ENCODE assay signal across 9 mouse cellular contexts in genomic region chr11:120579316-120580107, GRCm38 (mm10). TPM values are rescaled to one million over a fixed set of nuclear protein-coding genes. Genes with fewer than 3 reads are reported as not detected.
DNase-seq lines count a peak whose midpoint lies in the region; ATAC-seq lines count a peak whose summit lies in the region.
"Had no signal": no experiment of that assay in that cellular context is flagged by ENCODE, and none has a peak within 500 bp of the region (broad histone marks: within the 10 kb centered on the region; RNA-seq: fewer than 3 reads in every experiment).

No protein-coding gene starts in this region.

- H3K4me2 ChIP-seq in limb, embryonic 12.5 days, result peak overlapping the region; percentile 95
- H3K4me2 ChIP-seq in midbrain, embryonic 13.5 days (replicated peaks), result peak overlapping the region; percentile 94

- H3K9me3 ChIP-seq in limb, embryonic 12.5 days, result peaks cover 5% of the 10 kb centered on the region; the same call in 1 of the 2 replicates
- no peaks in the 10 kb centered on the region for H3K9me3 ChIP-seq in midbrain, embryonic 13.5 days

- H3K4me1 ChIP-seq in limb, embryonic 12.5 days (replicated peaks), result peaks cover 27% of the 10 kb centered on the region
- H3K4me1 ChIP-seq in midbrain, embryonic 13.5 days (replicated peaks), result peaks cover 37% of the 10 kb centered on the region

- intact Hi-C loops in heart, postnatal 25 days (cut with DNase I), result loop anchor here (1.0 to 2.0 kb wide), 2 partner anchors 33 to 133 kb away; no protein-coding TSS in a partner anchor

- peak overlapping the region; percentile 90 for H3K4me3 ChIP-seq in limb, embryonic 12.5 days (replicated peaks)
- peak overlapping the region; percentile 94 for H3K4me3 ChIP-seq in midbrain, embryonic 13.5 days (replicated peaks)

- peak; percentile 96 for DNase-seq in heart, adult 11 months
- no peak for DNase-seq in heart, postnatal 25 days (ENCODE audit: low spot score)
- peak; percentile 76 to 79 for DNase-seq in cerebellum, postnatal 36 days
- DNase-seq in gastrocnemius, adult 8-10 months (ENCODE audit: low spot score in 2 of 2), result peak; percentile 60 to 64
- DNase-seq in induced T-regulatory cell, adult 2 months (ENCODE audit: low read depth), result peak; percentile 91
- DNase-seq in spleen, postnatal 14 days (ENCODE audit: low spot score in 2 of 2), result peak; percentile 62 to 83

- H3K36me3 ChIP-seq in limb, embryonic 12.5 days, result peaks cover 48% of the 10 kb centered on the region
- H3K36me3 ChIP-seq in midbrain, embryonic 13.5 days, result peaks cover 42% of the 10 kb centered on the region

- H3K9ac ChIP-seq in limb, embryonic 12.5 days (replicated peaks), result peak overlapping the region; percentile 95
- H3K9ac ChIP-seq in midbrain, embryonic 13.5 days (replicated peaks), result peak overlapping the region; percentile 96

- H3K27me3 ChIP-seq in limb, embryonic 12.5 days, result no peaks in the 10 kb centered on the region
- H3K27me3 ChIP-seq in midbrain, embryonic 13.5 days, result no peaks in the 10 kb centered on the region
- H3K27me3 ChIP-seq: Patski had no signal

- ATAC-seq in limb, embryonic 12.5 days (ENCODE audit: insufficient number of reproducible peaks, insufficient read depth, low FRiP score, low TSS enrichment, low read depth), result no peak
- ATAC-seq in midbrain, embryonic 13.5 days, result no peak
- ATAC-seq: Patski had no signal

- 59% methylated on average over 15 of the region's 15 CpGs for WGBS in limb, embryonic 12.5 days
- 65% methylated on average over 15 of the region's 15 CpGs for WGBS in midbrain, embryonic 13.5 days

- peak overlapping the region; percentile 92; the same call in 1 of the 2 replicates for H3K27ac ChIP-seq in limb, embryonic 12.5 days
- peak overlapping the region; percentile 96 for H3K27ac ChIP-seq in midbrain, embryonic 13.5 days

RNA-seq across cellular contexts. Expression of gene Arhgdia, which starts 1.9 kb away (rescaled TPM):
- total RNA-seq in heart, postnatal 25 days (2021), result 100 to 1,000 TPM; 142 to 158 TPM
- total RNA-seq in gastrocnemius, adult 8-10 months (2022), result 10 to 100 TPM; 74.3 to 86.2 (median 80.7) TPM
- 484 and 518 TPM in 2 replicates for polyA plus RNA-seq in limb, embryonic 12.5 days (2016; fragmentation: Nextera tagmentation; extraction: Ambion mirVana)
- 452 and 461 TPM in 2 replicates for polyA plus RNA-seq in midbrain, embryonic 13.5 days (2015; fragmentation: Nextera tagmentation; extraction: Ambion mirVana)

RNA-seq across cellular contexts. Expression of gene P4hb, which starts 6.5 kb away (rescaled TPM):
- 100 to 1,000 TPM; 228 to 255 TPM for total RNA-seq in heart, postnatal 25 days (2021)
- total RNA-seq in gastrocnemius, adult 8-10 months (2022), result 100 to 1,000 TPM; 162 to 245 (median 209) TPM
- polyA plus RNA-seq in limb, embryonic 12.5 days (2016; fragmentation: Nextera tagmentation; extraction: Ambion mirVana), result 620 and 631 TPM in 2 replicates
- 279 and 297 TPM in 2 replicates for polyA plus RNA-seq in midbrain, embryonic 13.5 days (2015; fragmentation: Nextera tagmentation; extraction: Ambion mirVana)

RNA-seq across cellular contexts. Expression of gene Alyref, which starts 18.7 kb away (rescaled TPM):
- total RNA-seq in heart, postnatal 25 days (2021), result 10 to 100 TPM; 49.3 to 52.6 TPM
- total RNA-seq in gastrocnemius, adult 8-10 months (2022), result 10 to 100 TPM; 20.1 to 40.8 (median 35.8) TPM
- polyA plus RNA-seq in limb, embryonic 12.5 days (2016; fragmentation: Nextera tagmentation; extraction: Ambion mirVana), result 671 and 778 TPM in 2 replicates
- 303 and 358 TPM in 2 replicates for polyA plus RNA-seq in midbrain, embryonic 13.5 days (2015; fragmentation: Nextera tagmentation; extraction: Ambion mirVana)

RNA-seq across cellular contexts. Expression of gene Anapc11, which starts 18.7 kb away (rescaled TPM):
- 10 to 100 TPM; 82.6 to 90.3 TPM for total RNA-seq in heart, postnatal 25 days (2021)
- 10 to 100 TPM; 42.5 to 54.1 (median 49.7) TPM for total RNA-seq in gastrocnemius, adult 8-10 months (2022)
- polyA plus RNA-seq in limb, embryonic 12.5 days (2016; fragmentation: Nextera tagmentation; extraction: Ambion mirVana), result 202 and 203 TPM in 2 replicates
- 180 and 183 TPM in 2 replicates for polyA plus RNA-seq in midbrain, embryonic 13.5 days (2015; fragmentation: Nextera tagmentation; extraction: Ambion mirVana)

RNA-seq across cellular contexts. Expression of gene Ppp1r27, which starts 28.6 kb away (rescaled TPM):
- not detected for total RNA-seq in heart, postnatal 25 days (2021)
- 100 to 1,000 TPM; 157 to 382 (median 178) TPM for total RNA-seq in gastrocnemius, adult 8-10 months (2022)
- not detected in 2 replicates for polyA plus RNA-seq in limb, embryonic 12.5 days (2016; fragmentation: Nextera tagmentation; extraction: Ambion mirVana)
- polyA plus RNA-seq in midbrain, embryonic 13.5 days (2015; fragmentation: Nextera tagmentation; extraction: Ambion mirVana), result not detected in 2 replicates
- polyA plus RNA-seq: Patski had no signal
